Mouse (Mus musculus) adrenal gland, postnatal 4 days (tissue): Measurements from ENCODE around the gene Pnpla8. TPM values are rescaled to one million over a fixed set of nuclear protein-coding genes. Genes with fewer than 3 reads are reported as not detected.
A peak's percentile ranks its signal among the peaks of the same experiment; 100 is the strongest.
"Not testable (repeated sequence)": the region's sequence is repeated elsewhere in the genome, so short reads cannot be mapped to it uniquely, and the experiment has no call there.

ENCODE experiments used
- DNase-seq, 2 experiments: peaks; one replicate each; pipeline ENCODE4 v3.0.0; 2021 to 2022; ENCODE audit warnings: low spot score in 2 of 2, mixed read lengths in 2 of 2
- long read RNA-seq, 2 experiments: library from polyadenylated mRNA; stranded (forward); transcript quantifications; one replicate each; pipeline ENCODE4 v2.0.0; 2021
- total RNA-seq, 2 experiments: library from RNA; stranded (reverse); gene quantifications; 2 replicates each; pipeline ENCODE4 v1.2.3; 2021

Pnpla8 gene
- 10 to 100 TPM; 83.9 to 86.1 TPM for total RNA-seq
- long read RNA-seq, experiment 1, full-length matches to known transcripts = 22 of 38 reads
- long read RNA-seq, experiment 1, partial matches to known transcripts = 6 of 38 reads
- long read RNA-seq, experiment 1, other reads (novel, unspliced or antisense) = 10 of 38 reads
- long read RNA-seq, experiment 2, full-length matches to known transcripts = 117 of 148 reads
- long read RNA-seq, experiment 2, partial matches to known transcripts = 8 of 148 reads
- long read RNA-seq, experiment 2, other reads (novel, unspliced or antisense) = 23 of 148 reads

DNA sequence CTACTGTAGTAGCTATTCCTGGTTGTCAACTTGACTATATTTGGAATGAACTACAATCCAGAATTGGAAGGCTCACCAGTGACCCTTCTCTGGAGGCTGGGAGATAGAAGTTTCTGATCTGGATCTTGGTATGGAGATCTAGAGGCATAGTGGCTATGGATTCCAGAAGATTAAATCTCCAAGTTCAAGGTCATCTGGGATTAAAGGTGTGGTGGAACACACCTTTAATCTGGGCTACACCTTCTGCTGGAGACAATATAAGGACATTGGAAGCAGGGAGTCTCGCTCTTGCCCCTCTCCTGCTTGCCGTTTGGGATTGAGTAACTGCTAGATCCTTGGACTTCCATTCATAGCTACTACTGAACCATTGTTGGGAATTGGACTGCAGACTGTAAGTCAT, at the start of gene Pnpla8:
Gene Pnpla8, plus strand, starts transcription at position 301 of the 400 bp plus-strand sequence.
- DNase-seq = not testable (repeated sequence)

DNA sequence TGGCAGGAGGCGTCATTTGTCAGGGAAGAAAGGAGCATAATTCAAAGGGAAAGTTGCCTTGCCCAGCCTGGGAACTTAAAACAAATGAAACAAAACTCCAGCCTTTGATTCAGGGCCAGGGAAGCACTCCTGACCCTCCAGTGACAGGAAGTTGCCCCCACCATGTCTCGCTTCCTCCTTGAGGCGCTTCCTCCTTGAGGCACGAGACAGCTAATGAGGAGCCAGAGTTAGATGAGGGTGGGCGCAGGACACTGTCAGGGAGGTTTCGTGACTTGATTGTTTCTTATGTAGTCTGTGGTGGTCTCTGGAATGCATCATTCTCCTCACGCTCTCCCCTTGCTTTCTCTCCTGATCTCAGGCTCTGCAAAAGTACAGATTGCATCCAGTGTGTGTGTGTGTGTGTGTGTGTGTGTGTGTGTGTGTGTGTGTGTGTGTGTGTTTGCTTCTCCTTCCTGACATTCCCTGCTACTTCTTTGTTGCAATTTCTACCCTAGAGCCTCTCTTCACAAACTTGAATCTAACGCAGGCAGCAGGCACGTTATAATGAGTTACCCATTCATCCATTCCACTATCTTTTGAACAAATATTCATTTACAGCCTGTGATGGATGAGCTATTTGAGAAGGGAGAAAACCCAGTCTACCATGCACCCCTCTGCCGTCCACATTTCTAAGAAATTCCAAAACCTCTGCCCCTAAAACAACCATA, 44.7 kb upstream of the Pnpla8 start:
- DNase-seq = no peak

DNA sequence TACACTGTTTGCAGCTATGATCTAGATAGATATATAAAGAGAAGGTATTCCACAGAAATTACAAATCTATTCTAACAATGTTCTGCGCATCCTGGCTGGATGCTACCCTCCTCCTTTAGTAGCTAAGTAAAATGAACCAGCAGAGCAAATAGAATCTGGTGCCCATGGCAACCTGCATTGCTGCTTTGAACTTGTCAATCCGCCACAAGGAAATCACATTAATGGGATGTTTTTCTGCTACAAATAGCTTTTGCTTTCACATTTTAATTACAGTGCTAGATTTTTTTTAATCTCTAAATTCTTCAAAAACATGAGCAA, 44.2 kb upstream of the Pnpla8 start:
- no peak for DNase-seq

DNA sequence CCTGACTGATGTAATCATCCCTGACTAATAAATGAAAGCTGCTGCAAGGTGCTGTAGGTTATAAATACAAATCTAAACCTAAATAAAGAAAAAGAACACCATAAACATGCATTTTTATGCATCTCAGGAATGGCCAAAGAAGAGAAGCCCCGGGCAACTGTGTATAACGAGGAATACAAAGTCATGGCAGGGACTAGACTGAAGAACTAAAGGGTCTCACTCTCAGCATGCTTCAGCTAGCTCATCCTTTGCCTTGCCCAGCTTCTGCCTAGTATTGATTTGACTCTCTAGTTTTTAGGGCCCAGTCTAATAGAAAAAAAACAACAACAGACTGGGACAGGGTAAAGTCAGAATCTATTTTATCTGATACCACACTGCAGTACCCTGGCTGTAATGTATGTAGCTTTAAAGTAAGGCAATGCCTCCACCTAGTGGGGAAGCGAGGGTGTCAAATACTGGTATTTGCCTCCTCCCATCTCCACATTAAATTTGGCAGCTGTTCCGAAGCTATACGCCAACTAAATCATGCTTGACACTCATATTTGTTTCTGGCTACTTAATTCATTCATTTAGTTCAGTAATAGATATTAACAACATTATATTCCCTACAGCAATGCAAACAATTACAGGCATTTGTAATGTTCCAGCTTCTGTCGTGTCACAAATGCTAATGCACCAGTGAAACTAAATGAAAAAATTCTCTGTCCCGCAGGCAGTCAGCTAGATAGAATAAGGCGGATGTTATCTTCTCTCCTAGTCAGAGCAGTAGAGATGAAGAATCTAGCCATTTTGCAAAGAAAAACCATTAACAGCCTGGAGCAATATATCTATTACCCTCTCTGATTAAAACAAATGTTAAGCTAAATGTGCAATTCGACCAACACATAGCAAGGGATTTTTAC, 39.8 kb upstream of the Pnpla8 start:
- no peak for DNase-seq

DNA sequence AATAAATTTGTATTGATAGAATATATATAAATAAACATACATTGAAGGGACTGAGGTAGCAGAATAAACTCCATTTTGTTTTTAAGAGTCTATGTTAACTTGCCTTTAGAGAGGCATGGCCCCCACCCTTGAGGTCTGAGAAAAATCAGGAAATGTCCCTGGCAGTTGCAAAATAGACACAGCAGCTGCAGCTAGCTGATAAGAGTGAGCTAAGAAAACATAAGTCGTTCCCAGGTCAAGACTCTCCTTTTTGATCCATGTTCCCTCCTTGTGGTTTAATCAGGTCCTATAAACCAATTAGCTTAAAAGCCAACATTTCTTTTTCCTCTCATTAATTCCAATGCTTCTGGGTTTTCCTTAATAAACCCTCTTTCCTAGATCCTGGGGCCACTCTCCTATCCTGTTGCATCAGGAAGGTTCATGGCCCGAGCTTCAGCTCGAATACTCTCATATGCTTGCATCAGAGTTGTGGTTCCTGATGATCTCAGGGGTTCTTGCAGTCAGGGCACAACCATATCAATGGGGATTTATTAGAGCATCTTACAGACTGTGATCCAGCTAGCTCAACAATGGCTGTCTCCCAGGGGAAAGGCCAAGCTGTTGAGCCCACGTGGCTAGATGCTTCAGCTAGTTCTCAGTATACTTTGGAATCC, 23.2 kb upstream of the Pnpla8 start:
- DNase-seq = no peak

DNA sequence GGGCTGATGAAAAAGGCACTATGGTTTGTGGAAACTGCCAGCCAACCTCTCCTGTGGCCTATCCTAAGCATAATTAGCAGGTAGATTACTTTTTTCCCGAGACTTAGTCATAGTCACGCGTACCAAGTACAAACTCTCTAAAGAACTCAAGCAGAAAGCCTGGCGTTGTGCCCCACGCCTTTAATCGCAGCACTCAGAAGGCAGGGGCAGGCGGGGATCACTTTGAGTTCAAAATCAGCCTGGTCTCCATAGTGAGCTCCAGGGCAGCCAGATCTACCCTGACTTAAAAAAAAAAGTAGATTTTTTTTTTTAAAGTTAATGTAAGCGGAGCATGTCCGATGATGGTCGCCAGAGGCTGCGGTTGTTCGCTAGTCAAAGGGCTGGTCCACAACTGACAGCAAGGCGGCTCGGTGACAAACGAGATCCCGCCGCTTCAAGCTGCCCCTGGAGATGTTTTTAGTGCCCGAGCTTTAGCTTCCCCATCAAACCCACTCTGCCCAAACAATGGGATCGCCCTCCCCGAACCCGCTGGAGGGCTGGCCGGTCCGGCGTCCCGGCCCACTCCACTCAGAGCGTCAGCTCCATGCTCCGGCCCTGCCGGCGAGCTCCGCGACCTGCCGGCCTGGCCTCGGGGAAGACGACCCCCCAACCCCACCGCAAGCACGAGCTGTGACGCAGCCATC, 11.9 kb upstream of the Pnpla8 start:
- DNase-seq = peak in 1 of 2 experiments; percentile 13

DNA sequence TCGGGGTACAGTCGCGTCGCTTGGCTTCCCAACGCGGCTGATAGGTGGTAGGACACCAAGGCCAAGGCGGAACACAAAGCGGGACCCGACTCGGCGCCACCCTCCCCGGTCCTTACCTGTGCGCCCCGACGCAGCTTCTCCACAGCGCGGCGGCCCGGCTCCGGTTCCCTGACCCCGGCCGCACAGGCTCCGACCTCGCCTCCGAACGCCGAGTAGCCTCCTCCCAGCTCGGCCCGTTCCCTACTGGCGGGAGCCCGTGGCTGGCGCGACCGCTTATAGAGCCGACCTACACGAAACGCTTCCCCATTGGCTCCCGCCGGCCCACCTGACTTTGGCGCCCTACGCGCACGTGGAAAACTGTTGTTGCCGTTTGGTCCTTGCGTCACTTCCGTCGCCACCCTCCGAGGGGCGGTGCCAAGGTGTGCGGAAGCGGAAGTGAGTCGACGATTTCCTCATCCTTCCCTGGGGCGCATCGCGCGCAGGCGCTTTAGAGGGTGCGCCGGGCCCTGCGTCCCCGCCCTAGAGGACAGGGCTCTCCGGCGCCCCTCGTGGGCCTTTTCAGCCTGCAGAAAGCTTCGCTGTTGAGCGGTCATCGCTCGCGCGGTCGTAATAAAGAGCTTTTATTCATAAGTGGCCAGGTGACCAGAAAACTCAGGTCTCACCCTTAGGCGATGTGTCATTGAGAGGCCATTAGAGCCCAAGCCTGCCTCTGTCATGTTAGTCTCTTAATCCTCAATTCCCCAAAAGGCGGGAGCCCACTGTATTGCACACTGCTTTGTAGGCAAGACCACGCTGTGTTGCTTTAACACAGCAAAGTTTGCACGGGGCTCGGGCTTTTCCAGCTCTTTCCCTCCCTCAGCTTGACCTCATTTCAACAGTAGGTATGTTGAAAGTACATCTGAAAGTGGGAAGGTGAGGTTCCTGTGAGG, 11.1 kb upstream of the Pnpla8 start, which contains the start of gene Dnajb9:
Gene Dnajb9, minus strand, starts transcription at position 503 of the 929 bp plus-strand sequence.
- DNase-seq = peak; percentile 98 to 100

DNA sequence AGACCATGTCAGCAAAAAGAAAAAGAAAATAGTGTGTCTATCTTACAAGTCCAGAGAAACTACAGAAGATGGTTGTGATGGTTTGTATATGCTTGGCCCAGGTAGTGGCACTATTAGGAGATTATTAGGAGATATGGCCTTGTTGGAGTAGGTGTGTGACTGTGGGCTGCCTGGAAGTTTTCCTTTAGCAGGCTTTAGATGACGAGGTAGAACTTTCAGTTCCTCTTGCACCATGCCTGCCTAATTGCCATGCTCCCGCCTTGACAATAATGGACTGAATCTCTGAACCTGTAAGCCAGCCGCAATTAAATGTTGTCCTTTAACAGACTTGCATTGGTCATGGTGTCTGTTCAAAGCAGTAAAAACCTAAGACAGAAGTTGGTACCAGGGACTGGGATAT, 9.6 kb upstream of the Pnpla8 start:
- DNase-seq = no peak

DNA sequence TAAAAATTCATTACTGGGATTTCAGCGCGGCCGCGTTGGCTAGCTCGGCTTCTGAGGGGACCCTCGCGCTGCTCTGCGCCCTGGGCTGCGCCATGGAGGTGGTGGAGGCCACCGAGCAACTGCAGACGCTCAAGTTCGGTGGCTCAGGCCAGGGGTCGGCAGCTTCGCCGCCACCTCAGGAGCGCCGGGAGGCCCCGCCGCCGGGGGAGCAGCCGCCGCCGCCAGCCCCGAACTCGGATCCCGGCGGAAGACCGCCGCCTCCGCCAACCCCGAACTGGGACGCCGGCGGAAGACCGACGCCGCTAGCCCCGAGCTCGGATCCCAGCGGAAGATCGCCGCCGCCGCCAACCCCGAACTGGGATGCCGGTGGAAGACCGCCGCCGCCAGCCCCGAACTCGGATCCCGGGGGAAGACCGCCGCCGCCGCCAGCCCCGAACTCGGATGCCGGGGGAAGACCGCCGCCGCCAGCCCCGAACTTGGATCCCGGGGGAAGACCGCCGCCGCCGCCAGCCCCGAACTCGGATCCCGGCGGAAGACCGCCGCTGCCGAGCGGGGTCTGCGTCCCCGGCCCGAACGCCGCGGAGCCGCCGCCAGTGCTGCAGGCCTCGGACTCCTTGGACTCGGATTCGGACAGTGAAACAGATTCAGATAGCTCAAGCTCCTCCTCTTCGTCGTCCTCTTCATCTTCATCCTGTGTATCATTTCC, 634 bp downstream of the Pnpla8 start:
- DNase-seq = no peak

DNA sequence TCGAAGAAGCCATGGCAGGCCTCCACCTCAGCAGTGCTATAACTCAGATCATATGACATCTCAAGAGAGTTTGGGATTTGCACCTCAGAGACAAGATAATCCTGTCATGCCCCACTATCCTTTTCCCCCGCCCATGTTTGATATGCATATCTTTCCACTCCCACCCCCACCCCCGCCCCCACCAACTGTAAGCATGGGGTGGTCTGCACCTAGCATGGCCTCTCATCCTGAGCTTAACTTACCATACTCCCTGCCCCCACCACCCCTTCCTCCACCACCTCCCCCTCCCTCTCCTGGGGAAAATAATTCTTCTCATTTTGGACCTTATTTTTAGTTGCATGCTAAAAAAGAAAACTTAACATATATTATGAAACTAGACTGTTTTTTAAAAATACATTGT, 1.9 kb downstream of the Pnpla8 start:
- DNase-seq = no peak

DNA sequence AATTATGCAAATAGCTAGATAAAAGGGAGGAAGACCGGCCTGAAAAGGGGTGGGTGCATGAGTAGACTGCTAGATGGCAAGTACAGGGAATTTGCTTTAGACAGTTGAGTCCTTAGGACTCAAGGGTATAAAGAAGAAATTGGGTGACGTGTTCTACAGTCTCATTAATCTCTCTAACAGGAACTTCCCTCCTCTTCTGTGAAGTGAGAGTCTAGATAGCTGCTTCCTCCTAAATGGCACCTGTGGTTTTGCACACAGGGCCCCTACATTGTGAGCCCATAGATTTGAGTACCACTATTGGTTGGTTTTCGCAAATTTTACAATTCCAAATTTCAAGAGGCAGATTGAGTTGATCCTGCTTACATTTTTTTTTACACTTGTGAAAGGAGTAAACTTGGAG, 3.5 kb downstream of the Pnpla8 start:
- no peak for DNase-seq

DNA sequence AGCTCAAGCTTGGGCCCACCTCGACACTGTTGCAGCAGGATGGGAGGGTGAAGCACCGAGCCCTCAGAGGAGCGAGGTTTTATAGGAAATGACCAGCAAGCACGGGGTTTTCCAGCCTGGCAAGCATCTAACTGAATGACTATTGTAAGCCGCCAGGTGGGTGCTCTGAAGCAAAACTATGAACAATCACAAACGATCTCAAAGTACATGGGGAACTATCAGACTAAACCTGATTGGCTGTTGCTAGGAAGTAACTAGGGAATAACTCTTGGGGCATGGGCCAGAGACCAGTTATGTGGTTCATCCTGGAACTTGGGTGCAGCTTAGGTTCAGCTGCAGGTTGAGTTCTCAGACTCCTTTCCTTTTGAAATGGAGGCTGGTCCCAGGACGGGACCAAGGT, 19.9 kb downstream of the Pnpla8 start:
- no peak for DNase-seq

DNA sequence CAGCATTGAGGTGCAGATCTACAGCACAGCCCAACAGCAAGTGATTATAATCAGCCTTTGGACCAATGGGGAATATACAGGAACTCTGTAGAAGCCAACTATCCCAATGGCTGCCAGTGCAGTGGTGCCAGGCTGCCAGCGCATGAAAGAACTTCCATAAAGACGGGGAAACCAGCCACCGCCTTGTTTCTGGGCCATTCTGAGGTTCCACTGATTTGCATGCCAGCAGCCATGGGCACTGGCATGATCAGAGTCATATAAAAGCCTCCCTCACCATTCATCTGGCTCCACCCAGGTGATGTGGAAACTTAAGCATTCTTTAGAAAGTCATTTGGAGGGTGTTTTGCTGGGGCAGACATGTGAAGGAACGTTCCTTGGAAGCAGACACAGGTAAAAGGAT, 21.2 kb downstream of the Pnpla8 start:
- no peak for DNase-seq

DNA sequence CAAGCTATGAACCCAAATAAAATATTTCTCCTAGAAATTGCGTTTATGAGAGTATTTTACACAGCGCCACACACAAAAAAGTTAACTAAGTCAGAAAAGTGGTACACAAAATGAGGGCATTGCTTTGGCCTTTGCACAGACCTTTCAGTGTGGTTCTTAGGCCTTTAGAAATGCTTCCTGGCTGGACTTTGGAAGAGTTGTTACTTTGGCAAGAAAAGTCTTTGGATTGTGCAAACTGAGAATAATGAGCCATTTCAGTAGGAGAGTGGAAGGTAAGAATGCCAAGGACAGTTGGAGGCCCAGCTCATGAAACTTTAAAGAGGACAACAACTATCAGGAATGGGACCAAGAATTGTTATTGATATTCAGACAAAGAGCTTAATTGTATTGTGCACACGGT, 24.6 kb downstream of the Pnpla8 start:
- no peak for DNase-seq

DNA sequence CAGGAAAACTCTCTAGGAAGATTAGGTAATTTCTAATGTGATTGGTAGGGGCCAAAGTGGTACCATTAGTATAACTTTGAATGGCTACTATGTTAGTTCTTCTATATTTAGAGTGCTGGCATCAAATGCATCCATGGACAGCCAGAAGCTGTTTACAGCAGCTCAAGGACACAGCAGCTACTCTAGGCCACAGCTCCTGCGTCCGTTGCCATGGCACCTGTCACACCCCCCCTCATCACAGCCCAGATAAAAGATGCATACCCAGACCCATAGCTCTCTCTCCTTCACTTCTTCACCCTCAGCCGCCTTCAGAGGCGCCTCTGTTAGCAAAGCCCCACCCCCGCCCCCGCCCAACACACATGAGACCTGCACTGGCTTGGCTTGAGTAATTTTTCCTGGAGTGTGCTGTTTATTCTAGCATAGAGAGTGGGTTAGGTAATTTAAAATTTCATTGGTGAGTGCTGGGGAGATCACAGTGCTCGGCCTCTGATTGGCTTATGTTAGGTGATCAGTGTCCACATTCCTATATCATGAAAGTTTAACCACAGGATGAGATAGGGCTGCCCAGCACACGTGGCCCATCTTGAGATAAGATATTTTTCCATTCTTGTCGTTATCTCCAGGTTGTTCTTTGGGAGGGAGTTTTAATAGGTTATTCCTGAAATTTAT, 27.3 kb downstream of the Pnpla8 start:
- no peak for DNase-seq

DNA sequence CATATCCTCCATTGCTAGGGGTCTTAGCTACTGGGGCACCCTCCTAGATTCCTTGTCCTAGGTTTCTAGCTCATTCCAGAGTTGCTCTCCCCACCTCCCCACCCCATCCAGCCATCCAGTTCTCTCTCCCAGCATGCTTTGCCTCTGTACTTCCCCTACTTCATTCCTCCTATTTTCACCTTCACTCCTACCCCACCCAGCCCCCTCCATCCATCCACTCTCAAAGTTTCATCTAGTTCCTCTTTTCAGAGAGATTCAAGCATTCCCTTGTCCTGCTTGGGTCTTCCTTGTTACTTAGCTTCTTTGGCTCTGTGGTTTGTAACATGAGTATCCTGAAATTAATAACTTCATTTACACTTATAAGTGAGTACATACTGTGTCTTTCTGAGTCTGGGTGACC, 41.4 kb downstream of the Pnpla8 start:
- no peak for DNase-seq

DNA sequence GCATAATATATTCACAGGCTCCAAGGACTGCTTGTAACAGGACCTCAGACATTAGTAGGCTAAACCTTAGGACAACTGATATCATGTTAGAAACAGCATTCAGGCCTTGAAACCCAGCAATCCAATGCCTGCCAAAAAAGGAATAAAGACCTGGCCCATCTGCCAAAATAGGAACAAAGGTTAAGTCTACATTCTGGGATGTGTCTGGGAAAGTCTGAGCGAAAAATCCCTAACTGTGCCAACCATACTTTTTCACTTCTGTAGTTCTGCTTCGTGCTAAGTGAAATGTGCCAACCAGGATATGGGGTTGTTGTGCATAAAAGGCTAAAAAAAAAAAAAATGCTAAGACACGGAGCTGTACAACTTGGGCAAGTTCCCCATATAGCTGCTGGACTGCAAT, 44.5 kb downstream of the Pnpla8 start:
- no peak for DNase-seq

DNA sequence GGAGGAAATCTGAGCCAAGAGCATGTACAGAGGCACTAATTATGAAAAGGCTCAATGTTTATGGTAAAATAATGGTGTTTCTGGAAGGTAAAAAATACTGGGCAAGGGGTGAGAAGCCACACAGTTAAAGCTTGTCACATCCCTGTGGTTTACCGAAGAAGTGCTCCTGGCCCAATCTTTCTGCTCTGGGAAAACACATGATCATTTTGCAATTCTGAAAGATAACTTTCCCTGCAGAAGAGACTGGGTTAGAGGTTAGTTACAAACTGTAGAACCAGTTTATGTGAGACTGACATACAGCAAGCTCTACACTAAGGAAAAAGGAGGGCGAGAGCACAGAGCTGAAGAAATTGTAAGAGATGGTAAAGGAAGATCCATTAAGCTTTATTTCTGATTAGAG, 46.0 kb downstream of the Pnpla8 start:
- no peak for DNase-seq
